Mouse (Mus musculus) lung, adult 2 months (tissue): ENCODE results near the gene Hist1h2af. TPM values are rescaled to one million over a fixed set of nuclear protein-coding genes. Genes with fewer than 3 reads are reported as not detected.

ENCODE experiments used
- DNase-seq: peaks from one replicate; pipeline ENCODE4 v3.0.0; 2022
- H3K4me1 ChIP-seq: fragments of 200-500 bp; 2 replicates; pipeline ENCODE4 v1.6.1; 2011; ENCODE audit warnings: low read length; ENCODE audit not compliant: control insufficient read depth, insufficient read depth
- H3K4me3 ChIP-seq: fragments of 200-500 bp; replicated peaks from 2 replicates; pipeline ENCODE3; 2011; ENCODE audit warnings: low read depth, mild to moderate bottlenecking, control low read depth, low read length; ENCODE audit errors: extremely low read depth
- CTCF ChIP-seq: fragments of 200-500 bp; IDR thresholded peaks from 2 replicates; pipeline ENCODE4 v1.5.1; 2011; ENCODE audit warnings: mild to moderate bottlenecking, low read length, control low read depth; ENCODE audit not compliant: insufficient read depth
- POLR2A ChIP-seq: fragments of 200-500 bp; IDR thresholded peaks from 2 replicates; pipeline ENCODE4 v1.6.1; 2011; ENCODE audit warnings: low read depth, mild to moderate bottlenecking, control low read depth, low read length, borderline replicate concordance; ENCODE audit errors: extremely low read depth
- WGBS: fragments of 180-500 bp; shearing (Covaris S2); methylation state at CpG from one replicate; pipeline ENCODE4 v1.1.7; 2018; 5-methylcytosine and 5-hydroxymethylcytosine counted together
- polyA plus RNA-seq: library from polyadenylated mRNA; depleted of rRNA; stranded (reverse); fragments of >200 nt; gene quantifications from 2 replicates; pipeline ENCODE4 v1.2.3, GENCODE M21; 2012; rRNA removed

Gene Hist1h2af
- polyA plus RNA-seq, 1 experiment, result 47.1 TPM

DNA sequence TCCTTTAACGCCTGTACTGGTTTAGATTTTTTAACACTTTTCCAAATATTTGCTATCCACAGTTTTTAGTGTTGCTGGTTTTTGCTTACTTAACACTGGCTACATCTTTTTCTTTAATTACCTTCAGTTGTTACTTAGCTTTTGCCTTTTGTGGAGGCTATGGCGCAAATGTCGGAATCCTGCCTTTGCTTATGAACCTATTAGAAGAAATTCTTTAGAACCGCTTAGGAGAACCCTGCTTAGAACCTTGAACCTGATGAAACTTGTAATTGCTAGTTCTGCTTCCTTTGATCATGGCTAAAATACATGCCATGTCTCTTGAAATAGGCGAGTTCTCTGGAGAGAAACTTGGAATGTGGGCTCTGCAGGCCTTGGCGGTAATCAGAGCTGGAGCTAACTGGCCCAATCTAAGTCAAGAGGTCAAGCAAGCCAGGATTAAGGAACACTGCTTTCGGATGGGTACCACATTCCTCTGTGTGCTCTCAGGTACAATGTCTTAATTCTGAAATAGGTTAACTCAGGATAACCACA, 42.7 kb downstream of the Hist1h2af start:
- 43% methylated on average over 7 of the region's 7 CpGs for WGBS
- H3K4me3 ChIP-seq, result no peak overlapping the region
- TF ChIP-seq POLR2A, result no peak
- TF ChIP-seq CTCF, result no peak
- DNase-seq, result no peak
- no peaks in the 10 kb centered on the region for H3K4me1 ChIP-seq

DNA sequence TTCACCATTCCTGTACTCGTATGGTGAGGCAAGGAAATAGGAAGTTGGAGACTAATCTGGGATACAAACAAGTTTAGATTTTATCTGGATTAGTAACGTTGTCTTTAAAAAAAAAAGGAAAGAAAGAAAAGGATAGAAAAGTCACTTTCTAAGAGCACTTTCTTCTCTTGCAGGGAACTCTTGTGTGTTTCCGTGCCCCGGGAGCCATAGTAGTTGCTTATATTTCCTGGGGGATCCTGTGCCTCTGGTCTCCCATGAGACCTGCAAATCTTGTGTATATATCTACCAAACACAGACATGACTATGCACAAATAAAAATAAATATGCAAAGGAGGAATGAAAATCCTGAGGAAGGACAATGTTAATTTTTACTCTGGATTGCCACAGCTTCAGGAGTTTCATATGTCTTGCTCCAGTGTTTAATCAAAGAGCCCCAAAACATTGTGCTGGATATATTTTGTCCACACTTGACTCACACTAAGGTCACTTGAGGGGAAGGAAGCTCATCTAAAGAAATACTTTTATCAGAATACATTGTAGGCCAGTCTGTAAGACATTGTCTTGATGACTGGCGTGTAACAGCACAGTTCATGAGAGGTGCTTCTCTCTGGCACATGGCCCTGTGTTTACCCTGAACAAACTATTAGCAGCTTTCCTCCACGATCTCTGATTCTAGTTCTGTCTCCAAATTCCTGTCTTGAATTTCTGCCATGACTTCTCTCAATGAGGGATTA, 43.4 kb downstream of the Hist1h2af start:
- 52% methylated on average over 6 of the region's 6 CpGs for WGBS
- H3K4me1 ChIP-seq, result no peaks in the 10 kb centered on the region
- H3K4me3 ChIP-seq, result no peak overlapping the region
- TF ChIP-seq POLR2A (no peak), CTCF (no peak)
- no peak for DNase-seq

DNA sequence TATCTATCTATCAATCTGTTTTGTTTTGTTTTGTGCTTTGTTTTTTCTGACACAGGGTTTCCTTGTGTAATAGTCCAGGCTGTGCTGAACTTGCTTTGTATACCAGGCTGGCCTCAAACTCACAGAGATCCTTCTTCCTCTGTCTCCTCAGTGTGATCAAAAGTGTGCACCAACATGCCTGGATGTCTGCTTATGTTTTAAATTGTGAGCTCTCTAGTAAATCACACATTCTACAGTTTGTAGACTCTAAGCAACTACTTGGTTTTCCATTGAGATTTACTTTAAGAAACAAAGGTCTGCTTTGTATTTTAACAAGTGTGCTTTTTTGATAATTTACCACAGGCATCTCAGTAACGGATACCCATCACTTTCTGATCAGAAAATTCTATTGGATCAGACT, 44.1 kb downstream of the Hist1h2af start:
- H3K4me3 ChIP-seq, result no peak overlapping the region
- no peak for DNase-seq
- TF ChIP-seq CTCF (no peak), POLR2A (no peak)
- no peaks in the 10 kb centered on the region for H3K4me1 ChIP-seq
- WGBS, result 89% methylated on average over 1 of the region's 1 CpGs

DNA sequence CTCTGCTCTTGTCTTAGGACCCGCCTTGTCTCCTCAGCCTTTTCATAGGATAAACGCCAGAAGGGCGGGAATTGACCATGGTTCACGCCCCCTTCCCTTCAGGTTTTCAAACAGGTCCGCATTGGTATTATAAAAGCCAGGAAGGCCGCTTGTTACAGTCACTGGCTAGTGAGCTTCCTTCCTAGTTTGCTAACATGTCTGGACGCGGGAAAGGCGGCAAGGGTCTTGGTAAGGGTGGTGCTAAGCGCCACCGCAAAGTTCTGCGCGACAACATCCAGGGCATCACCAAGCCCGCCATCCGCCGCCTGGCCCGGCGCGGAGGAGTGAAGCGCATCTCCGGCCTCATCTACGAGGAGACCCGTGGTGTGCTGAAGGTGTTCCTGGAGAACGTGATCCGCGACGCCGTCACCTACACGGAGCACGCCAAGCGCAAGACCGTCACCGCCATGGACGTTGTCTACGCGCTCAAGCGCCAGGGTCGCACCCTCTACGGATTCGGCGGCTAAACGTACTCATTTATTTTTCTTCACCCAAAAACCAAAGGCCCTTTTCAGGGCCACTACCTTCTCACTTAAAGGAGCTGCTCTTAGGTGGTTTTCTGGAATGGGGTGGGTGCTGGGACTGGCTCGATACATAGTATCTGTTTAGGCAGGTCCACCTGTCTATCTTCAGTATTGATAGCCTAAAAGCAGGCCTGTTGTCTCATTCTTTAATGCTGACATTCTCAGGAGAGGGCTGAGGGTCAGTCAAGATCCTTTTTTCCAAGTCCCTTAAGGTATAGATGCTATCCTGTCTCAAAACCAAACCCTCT, 47.9 kb downstream of the Hist1h2af start, which contains the start of gene Hist1h4d:
Gene Hist1h4d (plus strand): TSS at position 191 of the 811 bp plus-strand sequence.
- Histone ChIP-seq H3K4me1 (peaks cover 2% of the 10 kb centered on the region; the same call in 1 of the 2 replicates), H3K4me3 (peak within 1 kb of the TSS; percentile 73)
- peak; percentile 100 for TF ChIP-seq POLR2A
- TF ChIP-seq CTCF, result no peak
- under 1% methylated on average over 43 of the region's 43 CpGs for WGBS
- DNase-seq, result peak; percentile 96

DNA sequence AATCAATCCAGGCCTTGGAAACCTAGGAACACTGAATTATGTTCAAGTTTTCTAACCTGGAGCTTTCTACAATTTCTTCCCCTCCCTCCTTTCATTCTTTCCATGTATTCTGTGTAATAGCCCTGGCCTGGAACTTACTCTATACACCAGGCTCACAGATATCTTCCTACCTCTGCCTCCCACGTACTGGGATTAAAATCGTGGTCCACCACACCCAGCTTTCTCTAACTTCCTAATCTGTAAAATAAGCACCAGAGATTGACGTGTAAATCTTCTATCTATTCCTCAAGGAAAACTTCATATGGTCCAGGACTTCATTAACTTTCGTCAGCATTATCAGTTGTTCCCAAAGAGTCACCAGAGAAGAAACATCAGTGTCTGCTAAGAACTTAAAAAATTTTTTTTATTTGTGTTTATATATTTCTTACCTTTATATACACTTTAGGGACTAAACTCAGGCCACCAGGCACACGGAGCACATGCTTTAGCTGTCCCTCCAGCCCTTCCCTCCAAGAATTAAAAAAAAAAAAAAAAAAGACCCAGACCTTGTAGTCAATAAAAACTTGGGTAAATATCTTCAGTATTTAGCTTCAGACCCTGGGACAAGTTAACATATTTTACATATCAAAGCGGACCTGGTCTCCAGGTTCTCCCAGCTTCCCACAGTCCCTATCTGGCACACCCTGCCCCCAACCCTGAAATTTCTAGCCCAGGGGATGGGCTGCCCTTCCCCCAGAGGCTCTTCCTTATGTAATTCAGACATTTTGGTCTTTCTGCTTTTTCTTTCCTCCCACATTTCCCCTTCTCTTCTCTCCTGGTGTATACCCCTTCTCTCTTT, 48.7 kb downstream of the Hist1h2af start:
- no peak for TF ChIP-seq POLR2A
- TF ChIP-seq CTCF, result no peak

DNA sequence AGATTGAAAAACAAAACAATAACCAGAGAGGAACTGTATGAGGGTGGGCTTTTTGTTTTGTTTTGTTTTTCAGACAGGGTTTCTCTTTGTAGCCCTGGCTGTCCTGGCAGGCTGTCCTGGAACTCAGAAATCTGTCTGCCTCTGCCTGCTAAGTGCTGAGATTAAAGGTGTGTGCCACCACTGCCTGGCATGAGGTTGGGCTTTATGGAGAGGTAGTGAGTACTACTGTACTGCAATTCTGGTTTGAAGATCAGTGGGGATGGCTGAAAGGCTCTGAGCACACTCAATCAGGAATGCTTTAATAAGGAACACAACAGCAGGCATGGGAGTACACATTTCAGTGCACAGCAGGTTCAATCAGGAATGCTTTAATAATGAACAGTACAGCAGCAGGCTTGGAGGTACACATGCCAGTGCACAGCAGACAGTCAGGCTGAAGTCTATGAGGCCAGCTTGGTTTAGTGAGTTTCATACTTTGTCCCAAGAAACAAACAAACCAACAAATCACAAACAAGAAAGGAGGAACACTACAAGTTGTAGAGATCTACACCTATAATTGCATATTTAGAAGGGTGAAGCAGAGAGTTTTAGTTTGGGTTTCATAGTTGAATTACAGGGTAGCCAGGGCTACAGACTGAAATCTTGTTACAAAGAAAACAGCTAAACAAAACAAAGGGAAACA, 49.8 kb downstream of the Hist1h2af start:
- no peak for TF ChIP-seq POLR2A
- no peak for TF ChIP-seq CTCF
- DNase-seq, result no peak
- Histone ChIP-seq H3K4me3 (no peak overlapping the region), H3K4me1 (peaks cover 2% of the 10 kb centered on the region; the same call in 1 of the 2 replicates)

More for the DNA sequence above, 48.7 kb downstream of the Hist1h2af start:
- peak overlapping the region; percentile 73 for H3K4me3 ChIP-seq
- WGBS, result 21% methylated on average over 6 of the region's 6 CpGs
- DNase-seq, result no peak
- peaks cover 2% of the 10 kb centered on the region; the same call in 1 of the 2 replicates for H3K4me1 ChIP-seq

Other genes with a start within 250 kb of the Hist1h2af start
- 1.4 and 2.4 TPM in 2 replicates for gene Zfp322a, start 164.7 kb upstream of the Hist1h2af start, polyA plus RNA-seq
- 2.7 and 3.3 TPM in 2 replicates for gene Abt1, start 110.0 kb upstream of the Hist1h2af start, polyA plus RNA-seq
- gene Btn1a1, start 68.0 kb upstream of the Hist1h2af start, polyA plus RNA-seq, result not detected in 2 replicates
- not detected in 2 replicates for gene Btn2a2, start 45.0 kb upstream of the Hist1h2af start, polyA plus RNA-seq
- 27.1 and 28.0 TPM in 2 replicates for gene Hist1h4h, start 2.9 kb upstream of the Hist1h2af start, polyA plus RNA-seq
- 2.1 and 2.3 TPM in 2 replicates for gene Hist1h3g, start 1.5 kb downstream of the Hist1h2af start, polyA plus RNA-seq
- gene Hist1h2bh, start 9.5 kb downstream of the Hist1h2af start, polyA plus RNA-seq, result 0.66 and 0.87 TPM in 2 replicates
- 1.3 and 1.7 TPM in 2 replicates for gene Hist1h3f, start 10.1 kb downstream of the Hist1h2af start, polyA plus RNA-seq
- 1.4 and 1.8 TPM in 2 replicates for gene Hist1h4f, start 17.7 kb downstream of the Hist1h2af start, polyA plus RNA-seq
- gene Hist1h1d, start 19.4 kb downstream of the Hist1h2af start, polyA plus RNA-seq, result 0.10 and 0.12 TPM in 2 replicates
- 8.4 and 9.2 TPM in 2 replicates for gene Hist1h3e, start 28.5 kb downstream of the Hist1h2af start, polyA plus RNA-seq
- gene Hist1h2ae, start 37.3 kb downstream of the Hist1h2af start, polyA plus RNA-seq, result 1.8 and 2.3 TPM in 2 replicates
- 9.8 and 22.7 TPM in 2 replicates for gene Hist1h2bg, start 37.5 kb downstream of the Hist1h2af start, polyA plus RNA-seq
- 2.7 and 3.4 TPM in 2 replicates for gene Hist1h2bf, start 40.3 kb downstream of the Hist1h2af start, polyA plus RNA-seq
- gene Hist1h2ad, start 40.5 kb downstream of the Hist1h2af start, polyA plus RNA-seq, result 1.2 and 2.0 TPM in 2 replicates
- gene Hist1h3d, start 41.9 kb downstream of the Hist1h2af start, polyA plus RNA-seq, result 2.6 and 4.5 TPM in 2 replicates
- 9.0 and 9.5 TPM in 2 replicates for gene Hist1h4d, start 47.7 kb downstream of the Hist1h2af start, polyA plus RNA-seq
- gene Hist1h2be, start 87.2 kb downstream of the Hist1h2af start, polyA plus RNA-seq, result 2.7 and 3.0 TPM in 2 replicates
- gene Hist1h1e, start 88.7 kb downstream of the Hist1h2af start, polyA plus RNA-seq, result 2.0 and 2.4 TPM in 2 replicates
- 0.45 and 0.61 TPM in 2 replicates for gene Hist1h2ac, start 150.0 kb downstream of the Hist1h2af start, polyA plus RNA-seq
- 142 and 182 TPM in 2 replicates for gene Hist1h2bc, start 150.3 kb downstream of the Hist1h2af start, polyA plus RNA-seq
- gene Hist1h1t, start 161.9 kb downstream of the Hist1h2af start, polyA plus RNA-seq, result not detected in 2 replicates
- gene Hist1h4c, start 164.5 kb downstream of the Hist1h2af start, polyA plus RNA-seq, result 6.3 and 6.8 TPM in 2 replicates
- gene Hfe, start 176.9 kb downstream of the Hist1h2af start, polyA plus RNA-seq, result 21.3 and 24.2 TPM in 2 replicates
- 38.1 and 46.7 TPM in 2 replicates for gene Hist1h1c, start 204.9 kb downstream of the Hist1h2af start, polyA plus RNA-seq
- gene Hist1h3c, start 211.7 kb downstream of the Hist1h2af start, polyA plus RNA-seq, result 1.2 and 2.9 TPM in 2 replicates
- gene Hist1h2bb, start 212.8 kb downstream of the Hist1h2af start, polyA plus RNA-seq, result 2.5 and 2.6 TPM in 2 replicates
- gene Hist1h2ab, start 217.2 kb downstream of the Hist1h2af start, polyA plus RNA-seq, result 2.0 and 3.9 TPM in 2 replicates
- gene Hist1h3b, start 218.4 kb downstream of the Hist1h2af start, polyA plus RNA-seq, result 2.6 and 3.8 TPM in 2 replicates
- gene Hist1h4b, start 223.1 kb downstream of the Hist1h2af start, polyA plus RNA-seq, result 2.5 and 2.8 TPM in 2 replicates
- gene Hist1h4a, start 227.3 kb downstream of the Hist1h2af start, polyA plus RNA-seq, result 2.4 and 2.9 TPM in 2 replicates
- 3.1 and 4.3 TPM in 2 replicates for gene Hist1h3a, start 228.5 kb downstream of the Hist1h2af start, polyA plus RNA-seq
- gene Hist1h1a, start 229.8 kb downstream of the Hist1h2af start, polyA plus RNA-seq, result not detected in 2 replicates
- gene Trim38, start 236.0 kb downstream of the Hist1h2af start, polyA plus RNA-seq, result 0.07 TPM in 1 of 2 replicates, not detected in the other